Mouse (Mus musculus) gonadal fat pad, adult 2 months (tissue): ENCODE results near the gene Grin2d. TPM values are rescaled to one million over a fixed set of nuclear protein-coding genes. Genes with fewer than 3 reads are reported as not detected.
A peak's percentile ranks its signal among the peaks of the same experiment; 100 is the strongest.

Experiments
- DNase-seq: peaks from one replicate; pipeline ENCODE4 v3.0.0-alpha.2; 2012; ENCODE audit warnings: low read depth
- polyA plus RNA-seq: library from polyadenylated mRNA; depleted of rRNA; stranded (reverse); fragments of >200 nt; gene quantifications from 2 replicates; pipeline ENCODE4 v1.2.3, GENCODE M21; 2012

Gene Grin2d
- polyA plus RNA-seq, 1 experiment: 1.3 TPM

- no peak for DNase-seq
Measured at GRCm38 (mm10) chr7:45856950-45857901, 21.0 kb downstream of the Grin2d start.

GRCm38 (mm10) chr7:45853089-45853488 is 25.1 kb downstream of the Grin2d start:
- no peak for DNase-seq

DNA sequence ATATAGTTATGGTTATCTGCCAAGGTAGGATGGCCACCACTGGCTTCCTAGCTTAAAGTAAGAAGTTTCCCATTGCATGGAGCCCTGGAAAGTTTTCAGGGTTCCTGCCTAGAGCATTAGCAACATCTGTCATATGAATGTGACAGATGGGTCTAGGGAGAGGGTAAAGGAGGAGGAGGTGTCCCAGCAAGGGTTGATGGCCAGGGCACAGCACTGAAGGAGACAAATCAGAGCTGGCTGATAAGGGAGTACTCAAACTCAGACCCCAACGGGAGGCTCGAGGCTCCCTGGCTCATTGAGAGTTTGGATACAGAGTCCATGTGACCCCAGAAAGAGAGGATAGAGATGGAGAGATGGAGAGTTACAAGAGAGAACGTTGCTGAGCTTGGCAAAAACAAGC is 27.5 kb downstream of the Grin2d start:
- no peak for DNase-seq

DNA sequence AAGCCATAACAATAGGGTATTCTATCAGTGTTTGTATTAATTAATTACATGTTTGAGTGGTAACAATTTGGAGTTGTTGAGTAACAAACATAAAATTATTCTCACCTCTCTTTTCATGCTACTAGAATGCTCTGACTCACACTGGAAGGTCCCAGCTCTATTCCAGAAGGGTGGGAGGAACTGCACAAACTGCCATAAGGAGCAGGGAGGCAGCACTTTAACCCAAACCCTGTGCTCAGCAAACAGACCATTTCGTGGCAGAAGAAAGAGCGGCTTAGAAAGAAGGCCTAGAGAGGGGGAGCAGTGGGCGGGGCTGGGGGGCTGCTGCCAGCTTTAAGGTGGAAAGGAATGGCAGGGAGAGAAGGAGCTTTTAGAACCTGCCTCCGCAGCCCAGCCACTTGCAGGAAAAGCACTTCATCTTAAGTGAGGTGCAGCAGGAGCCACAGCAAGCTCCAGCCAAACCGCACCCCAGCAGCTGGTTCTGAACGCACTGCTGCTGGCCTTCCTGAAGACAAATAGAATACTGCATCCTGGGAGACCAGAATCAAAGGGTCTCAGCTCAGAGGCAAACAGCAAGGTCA is 29.6 kb downstream of the Grin2d start:
- no peak for DNase-seq

DNA sequence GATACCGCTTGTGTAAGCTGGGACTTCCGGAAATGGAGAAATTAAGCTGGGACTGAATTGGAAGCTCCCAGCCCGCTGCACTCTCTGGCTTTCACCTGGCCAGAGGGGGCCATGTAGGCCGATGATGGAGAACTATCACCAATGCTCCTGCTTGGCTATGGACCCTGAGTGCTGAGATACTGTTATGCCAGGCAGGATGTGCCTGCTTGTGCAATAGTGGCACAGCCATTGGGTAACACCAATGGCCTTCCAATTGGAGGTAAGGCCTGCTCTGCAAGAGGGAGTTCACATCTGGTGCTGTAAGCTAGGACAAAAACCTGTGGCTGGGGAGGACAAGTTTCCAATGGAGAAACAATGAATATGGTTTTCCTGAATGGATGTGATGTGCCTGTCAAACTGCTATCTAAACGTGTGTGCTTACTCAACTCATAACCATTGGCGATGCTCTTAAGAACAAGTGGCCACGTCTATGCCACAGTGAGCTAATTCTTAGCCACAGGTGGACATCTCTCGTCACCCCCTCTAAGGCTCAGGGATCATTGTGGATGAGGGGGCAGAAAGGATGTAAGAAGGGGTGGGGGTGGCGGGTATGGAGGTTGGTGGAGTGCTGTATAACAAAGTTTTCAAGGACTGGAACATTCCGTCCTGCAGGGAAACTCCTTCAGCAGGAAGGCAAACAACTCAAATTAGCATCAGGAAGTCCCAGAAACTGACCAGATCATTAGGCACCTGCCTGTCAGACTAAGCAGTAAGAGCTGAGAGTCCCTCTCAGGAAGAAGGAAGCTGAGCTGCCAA is 35.0 kb downstream of the Grin2d start:
- no peak for DNase-seq

DNA sequence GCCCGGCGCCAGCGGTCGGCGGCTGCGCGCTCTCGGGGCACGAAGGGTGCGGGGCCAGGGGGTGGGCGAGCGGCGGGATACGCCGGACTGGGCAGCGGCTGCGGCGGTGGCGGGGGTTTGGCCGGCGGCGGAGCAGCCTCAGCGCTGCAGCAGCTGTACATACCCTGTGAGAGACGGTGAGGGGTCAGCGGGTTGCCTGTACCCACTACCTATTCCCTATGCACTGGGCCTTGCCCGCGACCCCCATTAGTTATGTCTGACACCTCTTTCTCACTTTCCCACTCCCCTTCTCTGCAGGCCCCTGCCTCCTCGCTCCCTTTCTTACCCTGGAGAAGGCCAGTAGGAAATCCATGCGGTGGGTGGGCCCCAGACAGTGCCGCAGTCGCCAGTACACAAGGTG is 44.3 kb downstream of the Grin2d start:
- no peak for DNase-seq

- no peak for DNase-seq
Measured at GRCm38 (mm10) chr7:45833148-45833790, 44.9 kb downstream of the Grin2d start.

DNA sequence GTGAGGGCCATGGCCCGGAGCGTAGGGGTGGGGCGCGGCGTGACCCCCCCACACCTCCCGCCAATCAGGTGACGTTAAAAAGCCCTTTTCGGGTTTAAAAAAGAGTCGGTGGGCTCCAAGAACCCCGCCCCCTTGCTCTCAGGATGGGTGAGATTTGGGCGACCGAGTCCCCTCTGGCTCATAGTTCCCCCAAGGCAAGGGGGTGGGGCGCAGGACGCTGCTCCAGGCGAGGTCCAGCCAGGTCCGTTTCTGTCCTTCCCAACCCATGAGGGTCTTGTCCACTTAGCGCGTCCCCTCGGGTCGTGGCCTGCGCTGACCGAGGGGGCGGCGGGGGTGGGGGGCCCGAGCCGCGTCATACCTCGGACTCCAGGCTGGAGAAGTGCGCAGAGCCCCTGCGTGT is 45.8 kb downstream of the Grin2d start:
- no peak for DNase-seq

DNA sequence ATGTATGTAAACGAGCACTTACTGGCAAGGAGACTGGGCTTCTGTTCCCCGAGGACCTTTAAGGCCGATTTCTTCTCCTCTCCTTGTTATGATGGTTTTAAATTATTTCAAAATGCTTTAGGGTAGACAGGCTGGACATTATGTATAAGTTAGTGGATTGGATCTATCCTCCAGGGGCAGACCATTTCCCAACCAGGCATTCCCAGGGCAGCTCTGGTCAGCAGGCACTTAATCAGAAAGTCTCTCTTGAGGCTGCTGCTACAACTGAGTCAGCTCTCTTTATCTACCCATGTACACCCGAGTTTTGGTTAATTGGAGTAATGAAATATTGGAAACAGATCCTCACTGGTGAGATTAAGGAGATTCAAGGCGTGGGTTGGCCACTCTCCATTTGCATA is 47.1 kb downstream of the Grin2d start:
- no peak for DNase-seq

DNA sequence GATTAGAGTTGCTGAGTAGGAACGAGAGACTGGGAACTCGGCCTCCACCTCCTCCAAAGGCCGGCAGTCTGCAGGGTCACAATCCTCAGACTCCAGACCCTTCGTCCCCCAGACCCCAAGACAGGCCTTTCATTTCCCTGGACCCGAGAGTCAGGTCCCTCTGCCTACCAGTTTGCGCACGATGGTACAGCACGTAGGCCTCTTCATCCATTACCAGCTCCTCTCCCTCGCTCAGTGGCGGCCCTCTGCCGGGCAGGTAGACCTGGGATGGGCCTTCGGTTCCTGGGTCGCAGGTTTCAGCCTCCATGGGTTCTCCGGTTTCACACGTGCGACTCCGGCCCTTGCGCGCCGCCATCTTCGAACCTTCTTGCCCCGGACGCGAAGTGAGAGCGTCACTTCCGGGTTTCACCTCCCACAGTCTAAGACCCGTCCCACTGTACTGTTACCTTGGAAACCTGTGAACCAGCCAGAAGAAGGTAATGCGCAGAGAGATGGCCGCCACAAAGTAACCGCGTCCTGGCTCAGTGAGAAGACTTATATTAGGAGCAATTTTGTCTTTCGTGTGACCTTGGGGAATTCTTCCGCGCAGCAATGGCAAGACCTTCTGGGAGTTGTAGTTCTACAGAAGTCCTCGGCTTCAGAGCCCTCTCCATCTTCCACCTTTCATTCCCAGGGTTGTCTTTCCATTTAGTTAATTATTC is 47.6 kb downstream of the Grin2d start, which contains the start of gene Grwd1:
Gene Grwd1, minus strand, starts transcription at position 518 of the 701 bp plus-strand sequence.
- DNase-seq: peak; percentile 63

DNA sequence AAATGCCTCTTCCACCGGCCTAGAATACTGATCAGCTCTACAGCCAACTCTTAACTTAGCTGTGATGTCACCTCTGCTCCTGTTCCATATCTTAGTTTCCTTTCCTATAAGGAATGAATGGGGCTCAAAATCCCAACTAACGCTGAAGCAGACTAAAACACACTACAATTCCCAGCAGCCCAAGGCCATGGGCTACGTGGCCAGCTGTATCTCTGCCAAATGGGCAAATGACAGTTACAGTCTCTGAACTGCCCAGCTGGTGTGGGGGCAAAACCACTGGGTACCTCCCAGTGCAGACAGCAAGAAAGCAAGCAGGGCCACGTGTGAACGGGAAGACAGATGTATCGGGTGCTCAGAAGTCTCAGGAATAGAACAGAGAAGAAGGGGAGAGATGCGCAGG is 51.5 kb downstream of the Grin2d start:
- DNase-seq: no peak

GRCm38 (mm10) chr7:45824598-45824997 is 53.6 kb downstream of the Grin2d start, which contains the start of gene Kcnj14:
TSS of gene Kcnj14 (minus strand) at chr7:45824782.
- DNase-seq: no peak

DNA sequence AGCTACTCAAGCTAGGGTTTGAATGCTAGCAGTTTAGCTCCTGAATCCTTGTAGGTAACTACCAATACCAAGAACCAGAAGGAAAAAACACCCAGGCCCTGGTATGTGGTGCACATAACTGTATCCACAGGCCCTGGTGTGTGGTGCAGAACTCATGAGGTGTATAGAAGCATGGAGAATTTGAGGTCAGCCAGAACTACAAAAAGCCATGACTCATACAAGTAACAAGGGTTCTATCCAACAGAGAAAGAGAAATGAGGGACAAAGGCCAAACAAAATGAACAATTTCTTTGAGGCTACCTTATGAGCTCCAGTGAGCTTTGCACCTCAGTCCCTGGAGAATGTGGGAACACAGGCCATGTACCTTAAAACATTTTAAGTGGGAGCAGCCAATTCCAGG is 57.3 kb downstream of the Grin2d start:
- DNase-seq: no peak

DNA sequence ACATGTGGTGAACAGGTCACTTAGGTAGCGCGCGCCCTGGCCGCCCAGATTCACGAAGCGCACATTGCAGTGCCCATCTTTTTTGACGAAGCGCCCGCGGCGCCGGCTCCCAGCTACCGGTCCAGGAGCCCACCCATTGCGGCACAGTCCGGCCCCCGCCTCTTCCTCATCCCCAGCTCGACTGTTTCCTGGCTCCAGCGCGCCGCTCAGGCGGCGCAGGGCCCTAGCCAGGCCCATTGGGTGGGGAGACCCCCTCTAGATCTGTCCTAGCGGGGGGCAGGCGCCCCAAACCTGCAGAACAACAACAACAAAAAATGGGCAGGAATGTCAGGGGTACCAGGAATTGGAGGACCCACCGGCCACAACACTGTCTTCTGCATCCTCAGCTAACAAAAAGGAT is 58.3 kb downstream of the Grin2d start:
- DNase-seq: no peak

DNA sequence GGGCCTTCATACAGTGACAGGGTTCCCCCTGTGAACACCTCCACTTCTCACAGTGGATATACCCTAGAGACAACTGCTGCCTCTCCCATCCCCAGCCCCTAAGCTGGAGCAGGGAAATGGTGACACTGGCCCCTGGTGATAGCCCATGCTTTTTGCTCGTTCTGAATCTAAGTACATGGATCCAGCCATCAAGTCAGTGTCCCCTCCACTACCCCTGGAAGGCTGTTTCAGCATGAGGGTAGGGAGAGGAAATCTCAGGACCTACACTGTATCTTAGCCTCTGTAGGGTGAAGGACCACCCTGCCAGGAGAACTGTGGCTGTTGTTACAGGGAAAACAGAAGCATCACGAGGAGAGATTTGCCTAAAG is 62.2 kb downstream of the Grin2d start:
- DNase-seq: no peak

GRCm38 (mm10) chr7:45815323-45815983 is 62.7 kb downstream of the Grin2d start:
- DNase-seq: no peak

- DNase-seq: no peak
Measured at GRCm38 (mm10) chr7:45814841-45815240, 63.3 kb downstream of the Grin2d start.

DNA sequence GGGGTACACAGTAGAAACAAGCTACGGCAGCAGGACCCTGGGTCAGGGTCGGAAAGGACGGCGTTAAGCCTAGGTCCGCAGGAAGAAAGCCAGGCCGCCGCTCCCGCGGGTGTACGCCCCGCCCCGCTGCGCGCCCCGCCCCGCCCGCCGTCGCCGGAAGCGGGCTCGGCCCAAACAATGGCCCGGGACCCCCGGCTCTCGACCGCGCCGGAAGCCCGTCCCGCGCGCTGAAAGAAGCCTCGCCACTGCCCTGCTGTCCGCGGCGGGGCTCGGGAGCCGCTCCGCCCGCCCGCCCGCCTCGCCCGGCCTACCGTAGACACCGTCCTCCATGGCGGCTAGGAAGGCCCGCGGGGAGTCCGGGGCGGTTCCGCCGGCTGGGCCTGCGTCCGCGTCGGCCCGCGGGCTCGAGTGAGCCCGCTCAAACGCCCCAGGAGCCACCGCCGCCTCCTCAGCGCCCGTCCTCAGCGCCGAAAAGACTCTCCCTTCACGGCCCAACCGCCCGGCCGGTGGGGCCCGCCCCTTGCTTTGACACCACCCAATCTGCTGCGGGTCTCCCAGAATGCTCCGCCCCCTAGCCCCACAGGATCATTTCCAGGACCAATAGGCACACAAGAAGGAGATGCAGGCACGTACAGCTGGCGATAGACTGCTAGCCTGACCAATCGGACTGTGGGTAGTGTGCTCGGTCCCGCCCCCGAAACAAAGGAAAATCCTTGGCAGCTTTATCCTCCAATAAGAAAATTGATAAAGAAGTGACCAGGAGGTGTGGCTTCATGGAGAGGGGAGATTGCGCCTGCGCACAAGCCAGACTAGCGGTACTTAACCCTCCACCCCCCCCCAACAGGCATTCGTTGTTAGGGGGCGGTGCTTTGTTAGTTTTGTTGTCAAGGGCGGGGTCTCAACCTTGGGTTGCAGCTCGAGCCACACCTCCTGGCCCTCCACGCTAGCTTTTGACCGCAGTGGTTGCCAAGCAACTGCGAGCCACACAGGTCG is 64.1 kb downstream of the Grin2d start, which contains the start of gene Cyth2:
Gene Cyth2, minus strand, starts transcription at position 795 of the 993 bp plus-strand sequence.
- DNase-seq: peak; percentile 93

DNA sequence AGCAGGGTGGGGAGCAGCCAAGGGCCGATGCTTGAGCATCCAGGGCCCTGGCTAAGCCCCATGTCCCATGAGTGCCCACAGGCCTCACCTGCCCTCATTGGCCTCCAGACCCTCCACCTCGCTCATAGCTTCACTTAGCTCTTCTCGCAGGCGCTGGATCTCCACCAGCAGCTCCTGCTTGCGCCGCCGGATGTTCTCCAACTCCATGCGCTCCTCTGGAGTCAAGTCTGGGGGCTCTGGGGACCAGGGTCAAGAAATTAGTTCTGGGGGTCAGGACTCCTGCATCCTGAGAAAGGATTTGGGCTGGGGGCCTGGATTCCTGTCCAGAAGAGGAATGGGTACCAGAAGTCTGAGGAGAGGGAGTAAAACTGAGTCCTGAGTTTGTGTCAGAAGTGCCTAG is 65.3 kb downstream of the Grin2d start:
- DNase-seq: no peak
